Comparison of ENCODE assay signal across 27 mouse cellular contexts in the genomic region with DNA sequence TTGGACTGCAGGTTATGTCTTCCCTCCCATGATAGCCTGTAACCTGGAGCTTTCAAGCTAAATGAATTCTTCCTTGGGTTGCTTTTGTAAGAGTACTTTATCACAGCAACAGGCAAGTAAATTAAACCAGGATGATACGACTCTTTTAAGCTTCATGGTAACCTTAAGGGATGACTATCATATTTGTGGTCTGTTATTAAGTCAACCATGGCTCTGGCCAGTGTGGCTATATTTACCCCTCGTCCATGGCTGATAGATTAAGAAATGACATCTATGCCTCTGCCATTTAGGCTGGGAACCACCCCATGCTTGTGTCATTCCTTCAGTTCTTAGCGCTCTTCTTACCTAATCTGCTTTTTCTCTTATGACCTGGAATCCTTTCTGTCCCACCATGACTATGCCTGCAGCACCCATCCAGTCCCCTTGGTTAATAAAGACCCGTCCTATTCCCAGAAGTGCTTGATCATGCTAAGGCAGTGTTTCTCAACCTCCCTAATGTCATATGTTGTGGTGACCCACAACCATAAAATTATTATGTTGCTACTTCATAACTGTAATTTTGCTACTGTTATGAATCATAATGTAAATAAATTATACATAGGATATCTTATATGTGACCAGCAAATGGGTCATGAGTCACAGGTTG.
"Had no signal": no experiment of that assay in that cellular context is flagged by ENCODE, and none has a peak within 500 bp of the region (broad histone marks: within the 10 kb centered on the region; RNA-seq: fewer than 3 reads in every experiment).

No protein-coding gene starts in this region.

- H3K4me1 ChIP-seq: embryonic facial prominence, embryonic 13.5 days; embryonic facial prominence, embryonic 15.5 days; forebrain, embryonic 10.5 days; forebrain, embryonic 12.5 days; forebrain, embryonic 13.5 days had no signal

- H3K27me3 ChIP-seq: embryonic facial prominence, embryonic 12.5 days; embryonic facial prominence, embryonic 13.5 days; embryonic facial prominence, embryonic 15.5 days; forebrain, embryonic 12.5 days; forebrain, embryonic 13.5 days; forebrain, embryonic 15.5 days had no signal

- DNase-seq: cerebellum, adult 9-10 months; cerebellum, adult 9-11 months; cerebellum, postnatal 10 days; cerebellum, postnatal 14 days; cerebellum, postnatal 25 days; cerebellum, postnatal 36 days; embryo, embryonic 11 days; forebrain, postnatal 0 days; gastrocnemius, adult 2 months; gastrocnemius, postnatal 10 days; gastrocnemius, postnatal 14 days; gastrocnemius, postnatal 25 days; gastrocnemius, postnatal 36 days; heart, adult 11 months; heart, adult 18-20 months; heart, adult 2 months had no signal

- ATAC-seq: forebrain, embryonic 13.5 days; forebrain, embryonic 14.5 days; forebrain, embryonic 15.5 days; forebrain, embryonic 16.5 days; forebrain, postnatal 0 days had no signal

- H3K36me3 ChIP-seq: embryonic facial prominence, embryonic 10.5 days; embryonic facial prominence, embryonic 12.5 days; embryonic facial prominence, embryonic 13.5 days; embryonic facial prominence, embryonic 15.5 days; forebrain, embryonic 10.5 days; forebrain, embryonic 12.5 days; forebrain, embryonic 15.5 days had no signal

- H3K4me3 ChIP-seq: embryonic facial prominence, embryonic 10.5 days; embryonic facial prominence, embryonic 12.5 days; embryonic facial prominence, embryonic 13.5 days; embryonic facial prominence, embryonic 15.5 days; erythroblast, embryonic 14.5 days; forebrain, embryonic 10.5 days; forebrain, embryonic 12.5 days; forebrain, embryonic 13.5 days; forebrain, embryonic 15.5 days; gastrocnemius, adult 2 months; heart, adult 2 months had no signal

- H3K4me2 ChIP-seq: embryonic facial prominence, embryonic 12.5 days; embryonic facial prominence, embryonic 13.5 days; embryonic facial prominence, embryonic 15.5 days; forebrain, embryonic 12.5 days; forebrain, embryonic 13.5 days; forebrain, embryonic 15.5 days had no signal

- H3K9me3 ChIP-seq: embryonic facial prominence, embryonic 10.5 days; embryonic facial prominence, embryonic 12.5 days; embryonic facial prominence, embryonic 13.5 days; embryonic facial prominence, embryonic 15.5 days; forebrain, embryonic 10.5 days; forebrain, embryonic 12.5 days; forebrain, embryonic 13.5 days; forebrain, embryonic 15.5 days had no signal

- H3K9ac ChIP-seq: embryonic facial prominence, embryonic 12.5 days; embryonic facial prominence, embryonic 13.5 days; embryonic facial prominence, embryonic 15.5 days; forebrain, embryonic 12.5 days; forebrain, embryonic 13.5 days; forebrain, embryonic 15.5 days; forebrain, postnatal 0 days had no signal

- H3K27ac ChIP-seq: embryonic facial prominence, embryonic 10.5 days; embryonic facial prominence, embryonic 12.5 days; embryonic facial prominence, embryonic 13.5 days; embryonic facial prominence, embryonic 15.5 days; forebrain, embryonic 10.5 days; forebrain, embryonic 12.5 days; forebrain, embryonic 13.5 days; forebrain, embryonic 15.5 days; gastrocnemius, adult 2 months; heart, adult 2 months had no signal
